ENCODE assay signal across 22 mouse cellular contexts in the genomic region with DNA sequence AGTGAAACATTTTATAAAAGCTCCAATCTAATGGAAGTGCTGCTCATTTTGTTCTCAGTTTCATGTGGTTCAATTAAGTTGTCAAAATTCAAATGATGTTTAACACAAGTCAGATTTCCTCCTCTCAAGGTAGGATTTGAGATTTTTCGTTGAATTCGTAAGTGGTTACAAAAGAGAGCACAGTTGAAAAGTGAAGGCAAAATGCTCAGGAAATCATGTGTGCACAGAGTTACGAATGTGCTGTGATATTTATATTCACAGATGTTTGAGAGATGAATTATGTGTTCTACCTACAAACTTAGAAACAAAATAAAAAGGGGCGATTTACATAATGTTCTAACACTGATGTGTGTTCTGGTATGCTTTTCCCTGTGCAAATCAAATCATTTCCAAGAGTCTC.
A peak's percentile ranks its signal among the peaks of the same experiment; 100 is the strongest.
DNase-seq lines count a peak whose midpoint lies in the region; ATAC-seq and TF ChIP-seq lines count a peak whose summit lies in the region.
"Had no signal": no experiment of that assay in that cellular context is flagged by ENCODE, and none has a peak within 500 bp of the region (broad histone marks: within the 10 kb centered on the region; RNA-seq: fewer than 3 reads in every experiment).

No protein-coding gene starts in this region.

- DNase-seq in frontal cortex, adult 2 months (ENCODE audit: extremely low spot score in 1 of 2, low spot score in 1 of 2), result no peak
- DNase-seq in brain, adult 2 months (ENCODE audit: low read depth, low spot score), result peak; percentile 47
- no peak for DNase-seq in layer of hippocampus, postnatal 10 days (ENCODE audit: low spot score in 2 of 2)
- no peak for DNase-seq in lung, adult 2 months
- DNase-seq: adrenal gland, adult 8-10 months; adrenal gland, postnatal 14 days; adrenal gland, postnatal 36 days; B cell, adult 2 months; cerebellum, adult 11-12 months; cerebellum, adult 2 months; cerebellum, adult 9-10 months; cerebellum, postnatal 10 days; cerebellum, postnatal 25 days had no signal

- TF ChIP-seq POLR2A in lung, adult 2 months (IDR thresholded peaks at IDR 0.05; ENCODE audit: borderline replicate concordance, extremely low read depth, low read depth, low read length), result no peak

- H3K4me3 ChIP-seq in lung, adult 2 months (replicated peaks; ENCODE audit: extremely low read depth, low read depth, low read length), result no peak overlapping the region
- H3K4me3 ChIP-seq: embryonic facial prominence, embryonic 10.5 days; embryonic facial prominence, embryonic 12.5 days; forebrain, embryonic 10.5 days; forebrain, embryonic 12.5 days; forebrain, embryonic 15.5 days had no signal

- ATAC-seq in frontal cortex, adult (ENCODE audit: low TSS enrichment), result peak; percentile 57; the same call in 1 of the 2 replicates
- ATAC-seq: activated CD4-positive, CD25-positive, alpha-beta regulatory T cell, adult 4 months; CD4-positive, CD25-positive, alpha-beta regulatory T cell, adult 4 months; forebrain, embryonic 15.5 days; Patski had no signal

- TF ChIP-seq CTCF in lung, adult 2 months (IDR thresholded peaks at IDR 0.05; ENCODE audit: insufficient read depth, low read length), result no peak

- H3K4me1 ChIP-seq in lung, adult 2 months (ENCODE audit: control insufficient read depth, insufficient read depth, low read length), result no peaks in the 10 kb centered on the region
- H3K4me1 ChIP-seq: embryonic facial prominence, embryonic 10.5 days; embryonic facial prominence, embryonic 12.5 days; forebrain, embryonic 10.5 days; forebrain, embryonic 12.5 days; forebrain, embryonic 15.5 days had no signal

- 72% methylated on average over 4 of the region's 4 CpGs for WGBS in lung, adult 2 months
